Mouse (Mus musculus) limb, embryonic 11.5 days (tissue): ENCODE data around the gene Adcy4. TPM values are rescaled to one million over a fixed set of nuclear protein-coding genes. Genes with fewer than 3 reads are reported as not detected.

Experiments used
- ATAC-seq: fragments of 200-750 bp; cut with Nextera tagmentation; 2 replicates; pipeline ENCODE4 v1.8.0; 2017; ENCODE audit warnings: low read depth; ENCODE audit not compliant: insufficient number of reproducible peaks, low FRiP score, low TSS enrichment
- DNase-seq: peaks from one replicate; pipeline ENCODE4 v3.0.0-alpha.2; 2015; ENCODE audit warnings: low spot score
- H3K27ac ChIP-seq: fragments of 300-500 bp; sonication (generic); replicated peaks from 2 replicates; pipeline ENCODE4 v1.5.1; 2014; ENCODE audit warnings: low read depth, mild to moderate bottlenecking, low read length
- H3K27me3 ChIP-seq: fragments of 300-500 bp; sonication (generic); 2 replicates; pipeline ENCODE4 v1.6.1; 2014; ENCODE audit warnings: mild to moderate bottlenecking, low read length, mixed read lengths; ENCODE audit not compliant: control insufficient read depth, insufficient read depth
- H3K36me3 ChIP-seq: fragments of 300-500 bp; sonication (generic); 2 replicates; pipeline ENCODE4 v1.6.1; 2014; ENCODE audit warnings: mild to moderate bottlenecking, low read length, moderate library complexity, mixed read lengths; ENCODE audit not compliant: control insufficient read depth, insufficient read depth
- H3K4me1 ChIP-seq: fragments of 300-500 bp; sonication (generic); 2 replicates; pipeline ENCODE4 v1.6.1; 2014; ENCODE audit warnings: low read length, mixed read lengths; ENCODE audit not compliant: control insufficient read depth, insufficient read depth
- H3K4me2 ChIP-seq: fragments of 300-500 bp; sonication (generic); 2 replicates; pipeline ENCODE4 v1.6.1; 2014; ENCODE audit warnings: low read depth, mild to moderate bottlenecking, moderate library complexity; ENCODE audit not compliant: severe bottlenecking
- H3K4me3 ChIP-seq: fragments of 300-500 bp; sonication (generic); 2 replicates; pipeline ENCODE4 v1.5.1; 2014; ENCODE audit warnings: low read depth, low read length
- H3K9ac ChIP-seq: fragments of 300-500 bp; sonication (generic); 2 replicates; pipeline ENCODE4 v1.6.1; 2014; ENCODE audit warnings: mild to moderate bottlenecking, low read length
- H3K9me3 ChIP-seq: fragments of 300-500 bp; sonication (generic); 2 replicates; pipeline ENCODE4 v1.6.1; 2016; ENCODE audit warnings: low read length; ENCODE audit not compliant: control insufficient read depth
- WGBS: fragments of 180-500 bp; shearing (Covaris S2); extraction: QIAGEN DNeasy Blood & Tissue Kit; methylation state at CpG from one replicate; pipeline ENCODE4 v1.1.7; 2014; 5-methylcytosine and 5-hydroxymethylcytosine counted together
- polyA plus RNA-seq: library from polyadenylated mRNA; unstranded; fragments of >200 nt; fragmentation: Nextera tagmentation; extraction: Ambion mirVana; gene quantifications from 2 replicates; pipeline ENCODE4 v1.2.1, GENCODE M21; 2014

The Adcy4 gene
- polyA plus RNA-seq, 1 experiment from 2014 or later: 13.2 TPM

- Histone ChIP-seq H3K4me2 (no peak overlapping the region), H3K27ac (no peak overlapping the region), H3K4me3 (no peak overlapping the region), H3K4me1 (no peaks in the 10 kb centered on the region), H3K27me3 (no peaks in the 10 kb centered on the region), H3K9me3 (no peaks in the 10 kb centered on the region), H3K36me3 (peaks cover 2% of the 10 kb centered on the region; the same call in 1 of the 2 replicates), H3K9ac (no peak overlapping the region)
- WGBS: 72% methylated on average over 3 of the region's 3 CpGs
- no peak for DNase-seq
- ATAC-seq: no peak
Observed at GRCm38 (mm10) chr14:55735334-55735733, 48.6 kb downstream of the Adcy4 start.

- H3K36me3 ChIP-seq: peaks cover 2% of the 10 kb centered on the region; the same call in 1 of the 2 replicates
- H3K9ac ChIP-seq: no peak overlapping the region
- 77% methylated on average over 7 of the region's 7 CpGs for WGBS
- no peaks in the 10 kb centered on the region for H3K4me1 ChIP-seq
- H3K9me3 ChIP-seq: no peaks in the 10 kb centered on the region
- H3K4me2 ChIP-seq: no peak overlapping the region
- no peak overlapping the region for H3K4me3 ChIP-seq
- no peaks in the 10 kb centered on the region for H3K27me3 ChIP-seq
- DNase-seq: no peak
- H3K27ac ChIP-seq: no peak overlapping the region
- ATAC-seq: no peak
Observed at GRCm38 (mm10) chr14:55734869-55735268, 49.0 kb downstream of the Adcy4 start.

GRCm38 (mm10) chr14:55733889-55734288 lies 50.0 kb downstream of the Adcy4 start:
- Histone ChIP-seq H3K9ac (no peak overlapping the region), H3K4me2 (no peak overlapping the region), H3K4me1 (no peaks in the 10 kb centered on the region), H3K36me3 (no peaks in the 10 kb centered on the region), H3K27ac (no peak overlapping the region), H3K27me3 (no peaks in the 10 kb centered on the region), H3K9me3 (no peaks in the 10 kb centered on the region), H3K4me3 (no peak overlapping the region)
- 79% methylated on average over 10 of the region's 10 CpGs for WGBS
- no peak for ATAC-seq
- DNase-seq: no peak

DNA sequence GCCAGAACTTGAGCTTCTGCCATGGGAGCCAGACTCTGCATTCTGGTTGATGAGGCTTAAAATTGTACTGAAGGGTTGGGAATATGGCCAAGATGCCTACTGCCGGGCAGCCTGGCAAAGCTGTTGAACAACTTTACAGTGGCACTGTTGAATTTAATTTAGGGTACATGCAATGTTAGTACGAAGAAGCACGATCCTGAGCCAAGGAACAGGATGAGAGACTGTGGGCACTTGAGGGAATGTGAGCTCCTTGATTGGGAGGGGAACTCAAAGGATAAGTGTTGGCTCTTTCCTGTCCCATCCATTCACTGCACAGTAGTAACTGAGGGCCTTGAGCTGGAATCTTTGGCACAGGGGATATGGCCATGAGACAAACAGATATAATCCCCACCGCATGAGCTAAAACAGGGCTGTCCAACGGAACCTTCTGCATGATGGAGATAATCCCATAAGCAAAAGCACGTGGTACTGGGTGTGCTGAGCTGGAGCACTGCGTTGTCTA lies 53.3 kb downstream of the Adcy4 start:
- whole genome bisulfite sequencing: 87% methylated on average over 7 of the region's 7 CpGs
- no peak overlapping the region for H3K4me3 ChIP-seq
- DNase-seq: no peak
- no peaks in the 10 kb centered on the region for H3K9me3 ChIP-seq
- H3K4me1 ChIP-seq: no peaks in the 10 kb centered on the region
- H3K27me3 ChIP-seq: no peaks in the 10 kb centered on the region
- no peak overlapping the region for H3K27ac ChIP-seq
- ATAC-seq: no peak
- no peaks in the 10 kb centered on the region for H3K36me3 ChIP-seq
- no peak overlapping the region for H3K4me2 ChIP-seq
- H3K9ac ChIP-seq: no peak overlapping the region

DNA sequence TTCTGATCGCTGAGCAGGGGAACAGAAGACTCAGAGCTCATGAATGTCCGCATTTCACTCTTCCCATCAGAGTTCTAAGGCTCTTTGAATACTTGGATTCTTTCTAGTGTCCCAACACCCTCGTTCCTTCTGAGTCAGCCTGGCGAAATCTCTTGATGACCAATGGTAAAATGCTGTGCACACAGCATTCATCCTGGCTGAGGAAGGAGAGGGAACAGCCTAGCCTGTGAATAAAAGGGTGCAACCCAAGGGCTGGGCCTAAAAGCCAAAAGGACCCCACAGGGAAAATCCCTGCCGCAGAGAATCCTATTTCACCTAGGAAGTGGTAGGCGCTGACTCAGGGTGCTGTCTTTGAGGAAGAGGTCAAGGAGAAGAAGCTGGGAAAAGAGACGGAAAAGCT lies 53.8 kb downstream of the Adcy4 start:
- H3K36me3 ChIP-seq: no peaks in the 10 kb centered on the region
- 73% methylated on average over 7 of the region's 7 CpGs for WGBS
- no peaks in the 10 kb centered on the region for H3K9me3 ChIP-seq
- H3K4me1 ChIP-seq: no peaks in the 10 kb centered on the region
- no peak overlapping the region for H3K9ac ChIP-seq
- H3K27me3 ChIP-seq: no peaks in the 10 kb centered on the region
- no peak overlapping the region for H3K4me3 ChIP-seq
- ATAC-seq (no peak), DNase-seq (no peak)
- H3K4me2 ChIP-seq: no peak overlapping the region
- H3K27ac ChIP-seq: no peak overlapping the region

DNA sequence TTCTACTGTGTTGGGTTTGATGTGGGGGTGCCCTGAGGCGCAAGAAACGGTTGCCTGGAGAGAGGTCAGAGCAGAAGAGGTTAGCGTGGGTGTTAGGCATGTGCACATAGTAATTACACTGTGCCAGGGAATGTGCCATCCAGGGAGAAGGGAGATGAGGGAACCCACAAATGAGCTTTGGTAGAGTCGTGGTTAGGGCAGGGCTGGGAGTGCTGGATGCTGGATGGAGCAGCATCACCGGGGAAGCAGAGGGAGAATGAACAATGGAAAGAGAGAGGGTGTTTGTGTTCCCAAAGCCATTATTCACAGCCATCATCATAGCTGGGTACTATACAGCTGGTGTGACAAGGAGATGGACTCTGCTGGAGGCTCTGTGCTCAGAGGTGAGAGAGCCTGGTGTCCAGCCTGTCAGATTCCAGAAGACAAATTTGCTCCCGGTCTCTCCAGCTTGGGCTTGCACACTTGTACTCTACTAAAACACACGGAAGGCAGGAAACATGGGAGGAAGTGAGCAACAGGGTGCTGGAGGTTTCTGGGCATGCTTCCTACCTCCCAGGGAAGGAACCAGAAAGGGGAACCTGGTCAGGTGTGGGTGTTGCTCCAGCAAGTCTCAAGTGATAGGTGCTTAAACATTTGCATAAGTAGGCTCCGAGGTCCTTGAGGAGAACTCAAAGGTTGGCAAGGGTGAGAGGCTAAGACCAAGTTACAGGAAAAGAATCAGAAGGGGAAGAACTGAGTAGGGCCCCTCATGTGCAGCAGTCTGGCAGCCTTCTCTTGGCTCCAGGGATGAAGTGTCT lies 55.8 kb downstream of the Adcy4 start:
- H3K27ac ChIP-seq: no peak overlapping the region
- DNase-seq (no peak), ATAC-seq (no peak)
- H3K36me3 ChIP-seq: no peaks in the 10 kb centered on the region
- 78% methylated on average over 8 of the region's 8 CpGs for WGBS
- H3K4me1 ChIP-seq: no peaks in the 10 kb centered on the region
- no peak overlapping the region for H3K9ac ChIP-seq
- no peak overlapping the region for H3K4me3 ChIP-seq
- H3K9me3 ChIP-seq: no peaks in the 10 kb centered on the region
- H3K27me3 ChIP-seq: no peaks in the 10 kb centered on the region
- H3K4me2 ChIP-seq: no peak overlapping the region

- no peaks in the 10 kb centered on the region for H3K36me3 ChIP-seq
- H3K9me3 ChIP-seq: no peaks in the 10 kb centered on the region
- no peak overlapping the region for H3K4me3 ChIP-seq
- H3K4me2 ChIP-seq: no peak overlapping the region
- ATAC-seq (no peak), DNase-seq (no peak)
- H3K9ac ChIP-seq: no peak overlapping the region
- H3K4me1 ChIP-seq: peaks cover 1% of the 10 kb centered on the region; the same call in 1 of the 2 replicates
- H3K27ac ChIP-seq: no peak overlapping the region
- no peaks in the 10 kb centered on the region for H3K27me3 ChIP-seq
Observed at GRCm38 (mm10) chr14:55726261-55726660, 57.6 kb downstream of the Adcy4 start.

DNA sequence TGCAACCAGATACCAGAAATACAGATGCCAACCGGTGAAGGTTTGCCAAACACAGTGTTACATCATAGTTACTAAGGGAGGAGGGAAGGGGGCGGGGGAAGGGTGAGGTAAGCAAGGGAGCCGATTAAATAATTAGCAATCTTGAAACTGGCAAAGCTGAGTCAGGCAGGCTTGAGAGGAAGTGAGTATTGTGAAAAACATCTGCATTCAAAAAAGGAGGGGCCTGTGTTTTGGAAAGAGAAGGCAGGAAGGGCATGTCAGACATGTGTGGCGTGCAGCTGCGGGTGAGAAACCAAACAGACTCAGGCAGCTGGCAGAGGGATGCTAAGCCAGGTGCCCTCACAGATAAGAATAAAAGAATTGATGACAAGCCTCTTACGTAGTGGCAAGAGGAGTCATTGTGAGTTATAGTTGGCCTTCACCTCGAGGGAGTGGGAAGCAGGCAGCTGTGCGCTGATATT lies 59.5 kb downstream of the Adcy4 start:
- Histone ChIP-seq H3K4me2 (no peak overlapping the region), H3K4me1 (peaks cover 6% of the 10 kb centered on the region; the same call in 1 of the 2 replicates), H3K4me3 (no peak overlapping the region), H3K9ac (no peak overlapping the region), H3K27me3 (no peaks in the 10 kb centered on the region), H3K9me3 (no peaks in the 10 kb centered on the region), H3K27ac (no peak overlapping the region), H3K36me3 (no peaks in the 10 kb centered on the region)
- DNase-seq (no peak), ATAC-seq (no peak)
- 68% methylated on average over 8 of the region's 8 CpGs for WGBS
